Mouse (Mus musculus) gastrocnemius, postnatal 14 days (tissue): ENCODE data around the gene Qrich2. TPM values are rescaled to one million over a fixed set of nuclear protein-coding genes. Genes with fewer than 3 reads are reported as not detected.
"Not testable (repeated sequence)": the region's sequence is repeated elsewhere in the genome, so short reads cannot be mapped to it uniquely, and the experiment has no call there.

ENCODE experiments used
- DNase-seq: peaks from one replicate; pipeline ENCODE4 v3.0.0; 2021; ENCODE audit warnings: mixed read lengths
- intact Hi-C: fragments of 180-260 bp; cut with DNase I; formaldehyde crosslinking; loops from one replicate; pipeline ENCODE4 v1.15.1; 2025; ENCODE audit warnings: low total_unique reads
- long read RNA-seq, 2 experiments: library from polyadenylated mRNA; stranded (forward); transcript quantifications; one replicate each; pipeline ENCODE4 v2.0.0; 2021
- total RNA-seq, 2 experiments: library from RNA; stranded (reverse); gene quantifications; 2 replicates each; pipeline ENCODE4 v1.2.3; 2021

Gene Qrich2
- not detected for total RNA-seq
- long read RNA-seq, experiment 1: 0 reads
- long read RNA-seq, experiment 2: 0 reads

DNA sequence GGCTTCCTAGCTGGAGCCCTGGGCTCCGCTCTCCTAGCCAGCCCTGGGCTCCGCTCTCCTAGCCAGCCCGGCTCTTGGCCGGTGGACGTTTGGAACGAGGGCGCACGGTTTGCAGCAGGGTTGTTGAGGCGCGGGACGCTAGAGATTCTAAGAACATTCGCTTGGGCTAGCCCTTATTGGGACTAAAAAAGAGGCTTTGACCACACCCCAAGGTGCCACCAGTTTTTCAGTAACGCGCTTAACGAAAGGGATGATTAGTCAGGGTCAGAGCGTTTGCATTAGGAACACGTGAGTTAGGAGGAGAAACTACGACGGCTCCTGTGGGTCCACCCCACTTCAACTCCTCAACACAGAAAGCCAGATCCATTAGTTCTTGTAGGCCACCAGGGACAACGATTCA lies at the start of gene Qrich2:
TSS of gene Qrich2 (minus strand) at position 101 of the 400 bp plus-strand sequence.
- DNase-seq: no peak
- intact Hi-C loops: no loop called here

DNA sequence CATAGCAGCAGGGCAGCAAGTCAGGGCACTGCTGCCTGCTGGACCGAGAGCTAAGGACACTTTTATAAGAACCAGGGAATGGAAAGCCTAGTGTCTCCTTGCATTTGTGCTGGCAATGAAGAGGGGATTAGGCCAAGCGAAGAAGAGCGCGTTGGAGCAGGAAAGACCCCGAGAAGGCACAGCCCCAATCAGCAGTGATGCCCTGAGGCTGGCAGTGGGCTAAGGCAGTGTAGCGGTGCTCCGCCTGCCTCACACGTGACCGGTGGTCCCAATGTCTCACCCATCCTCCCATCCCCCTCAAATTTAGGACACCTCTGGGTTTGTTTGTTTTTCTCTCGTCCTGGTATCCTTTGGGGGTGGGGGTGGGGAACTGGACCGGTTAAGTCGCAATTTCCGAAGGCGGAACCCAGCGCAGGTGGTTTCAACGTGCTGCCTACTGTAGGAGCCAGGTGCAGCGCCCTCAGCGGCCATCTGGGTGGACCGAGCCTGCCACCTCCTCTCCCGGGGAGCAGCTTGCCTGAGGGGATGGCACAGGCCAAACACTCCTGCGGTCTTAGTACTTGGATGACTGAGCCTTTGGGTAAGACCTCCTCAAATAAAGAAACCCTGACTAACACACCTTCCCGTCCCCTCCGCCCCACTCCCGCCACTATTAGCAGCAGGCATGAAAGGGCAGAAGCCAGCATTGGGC lies 49.4 kb upstream of the Qrich2 start:
- DNase-seq: no peak
- intact Hi-C loops: no loop called here

DNA sequence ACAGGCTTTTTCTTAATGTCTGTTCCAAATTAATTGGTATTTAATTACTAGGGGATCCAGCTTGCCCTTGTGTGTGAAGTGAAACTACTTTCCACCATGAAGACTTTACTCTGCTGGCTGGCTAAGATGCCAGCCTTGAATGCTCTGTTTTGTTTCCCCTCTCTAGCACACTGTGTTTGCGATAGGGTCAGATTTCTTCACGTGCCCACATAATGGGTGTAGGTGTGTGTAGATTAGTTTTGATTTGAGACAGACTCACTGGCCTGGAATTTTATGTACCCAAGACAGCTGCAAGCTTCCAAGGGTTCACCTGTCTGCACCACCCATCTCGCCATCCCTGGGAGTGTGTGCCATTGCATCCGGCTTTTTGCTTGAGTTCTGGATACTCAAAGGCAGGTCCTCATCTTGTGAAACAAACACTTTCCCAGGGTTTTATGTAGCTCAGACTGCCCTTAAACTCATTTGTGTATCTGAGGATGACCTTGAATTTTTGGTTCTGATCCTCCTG lies 47.5 kb upstream of the Qrich2 start:
- DNase-seq: no peak
- intact Hi-C loops: no loop called here

- intact Hi-C loops: no loop called here
- no peak for DNase-seq
These were observed 46.9 kb upstream of the Qrich2 start for GRCm38 (mm10) chr11:116512987-116513386.

GRCm38 (mm10) chr11:116512154-116512553 lies 46.1 kb upstream of the Qrich2 start:
- intact Hi-C loops: no loop called here
- DNase-seq: no peak

DNA sequence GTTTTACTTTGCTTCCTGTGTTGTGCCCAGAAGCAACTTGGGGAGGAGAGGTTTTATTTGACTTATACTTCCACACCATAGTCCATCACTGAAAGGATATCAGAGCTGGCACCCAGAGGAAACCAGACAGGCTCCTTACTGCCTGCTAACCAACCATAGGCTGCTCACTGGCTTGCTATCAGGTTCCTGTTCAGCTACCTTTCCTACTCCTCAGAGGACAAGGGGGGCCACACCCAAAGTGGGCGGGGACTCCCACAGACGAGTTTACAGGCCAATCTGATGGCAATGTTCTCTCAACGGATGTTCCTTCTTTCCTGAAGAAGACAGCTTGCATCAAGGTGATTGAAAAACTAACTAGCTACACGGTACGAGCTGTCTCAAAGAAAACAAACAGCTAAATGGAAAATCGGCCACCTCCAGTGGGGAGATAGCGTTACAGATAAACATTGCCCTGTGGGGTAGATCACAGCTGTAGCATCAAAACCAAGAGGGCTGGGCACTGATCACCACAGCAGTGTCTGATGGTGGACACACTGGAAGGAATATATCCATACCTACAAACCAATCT lies 45.3 kb upstream of the Qrich2 start:
- no peak for DNase-seq
- intact Hi-C loops: no loop called here

GRCm38 (mm10) chr11:116508689-116509088 lies 42.6 kb upstream of the Qrich2 start:
- intact Hi-C loops: no loop called here

GRCm38 (mm10) chr11:116506151-116506875 lies 40.3 kb upstream of the Qrich2 start:
- intact Hi-C loops: no loop called here

More at GRCm38 (mm10) chr11:116508689-116509088, 42.6 kb upstream of the Qrich2 start:
- no peak for DNase-seq

GRCm38 (mm10) chr11:116505573-116505972 lies 39.5 kb upstream of the Qrich2 start:
- intact Hi-C loops: no loop called here

More at GRCm38 (mm10) chr11:116506151-116506875, 40.3 kb upstream of the Qrich2 start:
- no peak for DNase-seq

DNA sequence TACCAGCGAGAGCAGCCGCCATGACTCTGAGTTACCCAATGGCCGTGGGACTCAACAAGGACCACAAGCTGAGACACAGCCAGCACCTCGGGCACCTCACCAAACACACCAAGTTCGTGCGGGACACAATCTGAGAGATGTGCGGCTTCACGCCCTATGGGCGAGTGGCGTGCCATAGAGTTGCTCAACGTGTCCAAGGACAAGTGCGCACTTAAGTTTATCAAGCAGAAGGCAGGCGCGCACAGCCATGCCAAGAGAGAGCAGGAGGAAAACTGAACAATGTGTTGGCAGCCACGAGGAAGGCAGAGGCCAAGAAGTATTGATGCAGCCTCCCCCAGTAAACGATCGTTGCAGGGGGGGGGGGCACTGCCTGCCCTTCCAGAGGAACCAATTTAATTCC lies 38.5 kb upstream of the Qrich2 start:
- intact Hi-C loops: no loop called here
- no peak for DNase-seq

More at GRCm38 (mm10) chr11:116505573-116505972, 39.5 kb upstream of the Qrich2 start:
- no peak for DNase-seq

DNA sequence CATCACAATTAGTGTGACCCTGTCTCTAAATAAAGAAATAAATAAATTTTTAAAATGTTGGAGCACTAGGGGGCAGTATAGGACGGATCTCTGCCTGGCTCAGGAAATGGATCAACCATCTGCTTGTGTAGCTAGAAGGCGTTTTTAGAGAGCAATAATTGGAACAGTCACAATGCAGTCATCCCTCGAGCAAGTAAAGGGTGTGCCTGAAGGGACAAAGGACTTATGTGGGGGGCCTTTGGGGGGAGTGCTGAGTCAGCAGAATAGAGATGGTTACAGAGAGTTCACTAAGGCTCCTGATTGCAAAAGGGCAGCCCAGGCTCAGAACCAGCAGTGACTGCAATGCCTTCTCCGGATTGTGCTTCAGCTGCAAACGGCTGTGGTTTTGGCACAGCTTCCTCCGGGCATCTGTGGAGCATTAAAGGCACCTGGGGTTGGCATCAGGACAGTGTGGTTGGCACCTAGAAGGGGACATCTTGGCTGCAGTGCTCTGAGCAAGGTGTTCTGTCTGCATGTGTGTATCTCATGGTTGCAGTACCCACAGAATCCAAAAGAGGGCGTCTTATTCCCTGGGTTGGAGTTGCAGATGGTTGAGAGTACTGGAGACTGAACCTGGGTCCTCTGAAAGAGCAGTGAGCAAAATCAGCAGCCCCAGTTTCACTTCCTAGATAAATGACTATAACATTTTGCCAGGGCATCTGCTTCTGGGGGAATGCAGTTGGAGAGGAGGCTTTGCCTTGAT lies 35.1 kb upstream of the Qrich2 start:
- no peak for DNase-seq
- intact Hi-C loops: loop anchor here (2.0 kb wide), 1 partner anchor 32 kb away; no protein-coding TSS in a partner anchor

DNA sequence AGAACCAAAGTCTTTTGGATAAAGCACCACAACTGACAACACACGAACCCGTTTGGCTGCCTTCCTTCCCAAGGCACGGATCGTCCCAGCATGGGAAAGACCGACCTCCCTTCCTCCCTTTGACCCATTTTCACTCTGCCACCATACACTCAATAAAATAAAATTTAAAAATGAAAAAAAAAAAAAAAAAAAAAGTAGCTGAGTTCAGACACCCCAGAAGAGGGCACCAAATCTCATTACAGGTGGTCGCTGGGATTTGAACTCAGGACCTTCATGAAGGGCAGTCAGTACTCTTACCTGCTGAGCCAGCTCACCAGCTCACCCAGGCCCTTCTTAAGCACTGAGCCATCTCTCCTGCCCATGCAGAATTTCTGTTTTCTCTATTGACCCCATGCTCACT lies 33.0 kb upstream of the Qrich2 start:
- DNase-seq: no peak
- intact Hi-C loops: no loop called here

- DNase-seq: no peak
- intact Hi-C loops: no loop called here
These were observed 32.6 kb upstream of the Qrich2 start for GRCm38 (mm10) chr11:116498596-116498995.

DNA sequence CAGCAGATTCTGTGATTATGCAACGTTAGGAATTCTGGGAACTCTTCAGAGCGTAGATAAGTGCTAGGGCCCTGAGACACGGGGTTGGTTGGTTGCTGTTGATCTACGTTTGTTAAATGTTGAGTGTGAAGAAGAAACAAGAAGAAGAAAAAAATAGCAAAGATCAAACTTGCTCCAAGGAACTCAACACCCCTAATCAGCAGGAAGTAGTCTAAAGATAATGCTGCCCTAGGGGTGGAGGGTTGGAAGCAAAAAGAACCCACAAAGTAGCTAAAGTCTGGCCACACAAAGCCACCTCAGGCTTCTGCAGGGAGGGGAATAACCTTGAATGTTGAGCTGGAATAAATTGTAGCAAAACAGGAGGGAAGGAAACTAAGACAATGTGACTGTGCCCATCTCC lies 31.3 kb upstream of the Qrich2 start:
- no peak for DNase-seq
- intact Hi-C loops: no loop called here

DNA sequence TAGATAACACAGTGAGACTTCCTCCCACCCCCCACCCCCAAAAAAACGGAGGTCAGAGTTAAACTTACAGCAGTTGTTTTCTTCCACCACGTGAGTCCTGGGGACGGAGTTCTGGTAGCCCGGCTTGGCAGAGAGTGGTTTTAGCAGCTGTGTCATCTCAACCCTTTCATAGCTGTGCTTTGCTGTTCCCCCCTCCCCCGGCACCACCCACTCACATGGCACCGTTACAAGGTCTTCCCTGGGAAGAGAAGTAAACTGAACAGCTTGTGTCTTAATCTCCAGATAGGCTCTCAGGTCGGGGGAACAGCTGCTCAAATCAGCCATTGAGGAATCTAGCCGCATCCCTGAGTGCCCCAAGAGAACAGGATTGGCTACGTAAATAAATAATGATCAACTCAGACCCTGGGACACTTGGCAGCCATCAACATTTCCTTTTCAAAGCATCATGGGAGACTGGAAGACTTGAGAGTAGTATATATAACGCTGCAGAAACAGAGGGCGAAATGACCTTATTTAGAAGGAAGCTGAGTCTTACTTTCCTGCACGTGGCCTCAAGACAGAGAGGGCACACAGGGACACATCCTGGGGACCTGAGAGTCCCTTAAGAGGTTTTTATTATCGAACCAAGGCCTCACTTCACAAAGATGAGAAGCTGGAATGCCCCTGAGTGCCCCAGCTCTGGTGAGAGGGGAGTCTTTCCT lies 28.6 kb upstream of the Qrich2 start:
- DNase-seq: peak; percentile 83
- intact Hi-C loops: no loop called here

- DNase-seq: peak; percentile 59
- intact Hi-C loops: no loop called here
These were observed 27.8 kb upstream of the Qrich2 start, which contains the start of gene Prpsap1 for GRCm38 (mm10) chr11:116493795-116494252. Prpsap1 (minus strand) TSS chr11:116494202.

DNA sequence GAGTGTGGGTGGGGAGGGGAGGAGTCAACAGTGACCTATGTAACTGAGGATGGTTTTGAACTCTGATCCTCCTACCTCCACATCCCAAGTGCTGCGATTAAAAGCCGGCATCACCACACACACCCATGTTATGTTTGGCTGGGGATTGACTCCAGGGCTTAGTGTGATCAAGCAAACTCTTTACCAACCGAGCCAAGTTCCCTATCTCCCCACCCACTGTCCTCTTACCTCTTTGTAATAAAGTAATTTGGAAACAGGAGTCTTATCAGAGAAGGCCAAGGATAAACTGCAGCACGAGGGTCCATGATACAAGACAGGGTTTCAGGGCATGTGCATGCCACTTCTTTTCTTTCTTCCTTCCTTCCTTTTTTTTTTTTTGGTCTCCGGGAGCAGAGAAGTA lies 27.1 kb upstream of the Qrich2 start:
- intact Hi-C loops: no loop called here
- DNase-seq: no peak

- DNase-seq, intact Hi-C loops: not testable (repeated sequence)
These were observed 26.5 kb upstream of the Qrich2 start for GRCm38 (mm10) chr11:116492507-116492906.

- no peak for DNase-seq
- intact Hi-C loops: no loop called here
These were observed 25.3 kb upstream of the Qrich2 start for GRCm38 (mm10) chr11:116491338-116491737.
